Mouse (Mus musculus) cerebellum, adult 2 months (tissue): ENCODE results near the gene Atp13a1.

ENCODE experiments used
- CTCF ChIP-seq: fragments of 200-500 bp; IDR thresholded peaks from 2 replicates; pipeline ENCODE4 v1.5.1; 2011; ENCODE audit warnings: low read depth, mild to moderate bottlenecking, control low read depth, low read length, moderate library complexity, borderline replicate concordance; ENCODE audit not compliant: insufficient read depth
- POLR2A ChIP-seq: fragments of 200-500 bp; IDR thresholded peaks from 2 replicates; pipeline ENCODE4 v1.6.1; 2011; ENCODE audit warnings: low read length, control low read depth, borderline replicate concordance; ENCODE audit not compliant: insufficient read depth

DNA sequence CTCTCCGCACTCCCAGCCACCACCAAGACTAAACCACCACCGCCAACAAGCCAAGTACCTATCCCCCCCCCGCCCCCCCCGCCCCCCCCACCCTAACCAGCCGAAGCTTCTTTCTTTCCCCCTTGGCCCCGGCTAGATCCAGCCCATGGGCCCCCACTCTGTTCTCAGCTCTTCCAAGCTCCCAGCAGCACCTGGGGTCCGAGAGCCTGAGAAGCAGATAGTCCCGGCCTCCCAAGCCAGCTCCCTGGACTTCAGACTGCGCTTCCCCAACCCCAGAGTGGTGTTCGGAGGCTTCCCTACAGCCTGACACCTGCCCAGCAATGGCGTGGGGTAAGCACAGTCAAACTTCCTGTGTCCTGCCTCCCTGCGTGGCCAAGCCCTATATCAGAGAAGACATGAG is 13.9 kb upstream of the Atp13a1 start:
- TF ChIP-seq CTCF (no peak), POLR2A (no peak)
